Mouse (Mus musculus): Measurements from ENCODE around the gene Nxn. TPM values are rescaled to one million over a fixed set of nuclear protein-coding genes. Genes with fewer than 3 reads are reported as not detected.

The Nxn gene
- polyA plus RNA-seq, 1 experiment, result 51.7 TPM

DNA sequence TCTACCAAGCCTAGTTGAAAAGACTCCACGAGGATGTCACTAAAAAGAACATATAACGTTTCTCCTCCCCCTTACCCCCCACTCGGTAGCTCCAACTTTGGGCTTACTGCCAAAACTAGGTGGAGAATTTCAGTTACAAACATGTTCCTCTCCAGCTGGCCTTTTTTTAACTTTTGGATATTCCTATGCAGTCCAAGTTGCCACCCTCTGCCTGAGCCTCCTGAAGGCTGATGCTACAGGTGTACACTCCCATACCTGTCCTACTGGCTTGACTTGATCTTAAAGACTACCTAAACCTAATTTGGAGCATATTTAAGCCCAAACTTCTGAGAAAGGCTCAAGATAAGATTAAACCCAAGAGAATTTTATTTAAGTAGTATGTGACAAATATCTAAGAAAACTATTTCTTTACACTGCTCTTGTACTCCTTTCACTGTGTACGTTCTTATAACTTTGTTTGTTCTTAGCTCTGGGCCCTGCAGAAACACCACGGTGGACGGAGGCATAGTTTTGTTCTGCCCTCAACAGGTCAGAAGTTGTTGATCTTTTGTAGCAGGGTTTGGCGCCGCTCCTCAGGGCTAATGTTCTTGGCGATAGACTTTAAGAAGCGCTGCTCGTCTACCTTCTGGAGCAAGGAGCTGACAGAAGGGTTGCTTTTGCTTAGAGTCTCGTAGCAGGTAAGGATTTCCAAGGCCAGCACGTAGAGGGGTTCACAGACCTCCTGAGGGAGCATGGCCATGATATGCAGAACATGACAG is 188.5 kb downstream of the Nxn start:
- Histone ChIP-seq H3K27me3 (ENCODE audit: control insufficient read depth, insufficient read depth, low read length, poor library complexity, severe bottlenecking) (no peaks in the 10 kb centered on the region), H3K4me3 (ENCODE audit: low read depth, low read length) (no peak overlapping the region), H3K27ac (ENCODE audit: insufficient read depth, low read length) (no peak overlapping the region), H3K9me3 (replicated peaks; ENCODE audit: control insufficient read depth, insufficient read depth, low read length, poor library complexity, severe bottlenecking) (no peaks in the 10 kb centered on the region), H3K9ac (ENCODE audit: low read depth, poor library complexity, severe bottlenecking) (no peak overlapping the region), H3K4me1 (ENCODE audit: control insufficient read depth, insufficient read depth, low read length) (no peaks in the 10 kb centered on the region), H3K36me3 (ENCODE audit: control insufficient read depth, insufficient read depth, low read length, poor library complexity, severe bottlenecking) (peaks cover 25% of the 10 kb centered on the region)
- TF ChIP-seq CTCF (IDR thresholded peaks at IDR 0.05; ENCODE audit: low read depth, low read length), result no peak
- no peak for TF ChIP-seq EP300 (IDR thresholded peaks at IDR 0.05; ENCODE audit: insufficient read depth, low read depth, low read length)

Other genes starting within 250 kb of the Nxn start
- gene Vps53, start 219.5 kb downstream of the Nxn start, polyA plus RNA-seq (2011; ENCODE audit: insufficient read depth, insufficient read length, low read depth, missing spikeins), result 24.3 and 26.2 TPM in 2 replicates
- gene Fam57a, start 219.5 kb downstream of the Nxn start, polyA plus RNA-seq (2011; ENCODE audit: insufficient read depth, insufficient read length, low read depth, missing spikeins), result 7.3 and 9.0 TPM in 2 replicates
- not detected in 2 replicates for gene Dbil5, start 181.5 kb downstream of the Nxn start, polyA plus RNA-seq (2011; ENCODE audit: insufficient read depth, insufficient read length, low read depth, missing spikeins)
- 31.6 and 32.2 TPM in 2 replicates for gene Gemin4, start 181.5 kb downstream of the Nxn start, polyA plus RNA-seq (2011; ENCODE audit: insufficient read depth, insufficient read length, low read depth, missing spikeins)
- gene Mrm3, start 155.4 kb downstream of the Nxn start, polyA plus RNA-seq (2011; ENCODE audit: insufficient read depth, insufficient read length, low read depth, missing spikeins), result 9.2 and 12.1 TPM in 2 replicates
- 163 and 165 TPM in 2 replicates for gene Glod4, start 155.4 kb downstream of the Nxn start, polyA plus RNA-seq (2011; ENCODE audit: insufficient read depth, insufficient read length, low read depth, missing spikeins)
- 16.9 and 19.1 TPM in 2 replicates for gene Timm22, start 7.8 kb upstream of the Nxn start, polyA plus RNA-seq (2011; ENCODE audit: insufficient read depth, insufficient read length, low read depth, missing spikeins)
- 28.1 and 30.6 TPM in 2 replicates for gene Abr, start 223.2 kb upstream of the Nxn start, polyA plus RNA-seq (2011; ENCODE audit: insufficient read depth, insufficient read length, low read depth, missing spikeins)

Data from ES-Bruce4 (cell line).